Mouse (Mus musculus): ENCODE results near the gene Adamts2.

- TF ChIP-seq POLR2A (IDR thresholded peaks at IDR 0.05; ENCODE audit: low read depth, low read length): no peak
- TF ChIP-seq CTCF (conservative IDR thresholded peaks at IDR 0.05 in 1 of 2, IDR thresholded peaks at IDR 0.05 in 1 of 2; ENCODE audit: low read depth in 2 of 2, low read length in 2 of 2): no peak
- no peak for TF ChIP-seq MAX (IDR thresholded peaks at IDR 0.05; ENCODE audit: low read length)
- no peak for TF ChIP-seq ZNF384 (IDR thresholded peaks at IDR 0.05; ENCODE audit: low read depth, low read length)
- no peak for TF ChIP-seq USF1 (IDR thresholded peaks at IDR 0.05; ENCODE audit: low read depth, low read length)
- no peak for TF ChIP-seq MXI1 (IDR thresholded peaks at IDR 0.05; ENCODE audit: low read depth, low read length)
- no peak for TF ChIP-seq EP300 (IDR thresholded peaks at IDR 0.05; ENCODE audit: low read length)
- TF ChIP-seq JUND (conservative IDR thresholded peaks at IDR 0.05; ENCODE audit: low read depth, low read length): no peak
- TF ChIP-seq CHD1 (IDR thresholded peaks at IDR 0.05; ENCODE audit: low read depth, low read length): no peak
- no peak for TF ChIP-seq CHD2 (IDR thresholded peaks at IDR 0.05; ENCODE audit: low read length)
- no peak for TF ChIP-seq GABPA (IDR thresholded peaks at IDR 0.05; ENCODE audit: insufficient replicate concordance, low read depth, low read length)
- no peak for TF ChIP-seq MEF2A (IDR thresholded peaks at IDR 0.05; ENCODE audit: borderline replicate concordance, low read depth, low read length)
- TF ChIP-seq MYC (IDR thresholded peaks at IDR 0.05; ENCODE audit: low read depth, low read length): no peak
Observed at GRCm38 (mm10) chr11:50671820-50672310, 70.0 kb downstream of the Adamts2 start.

Data from CH12.LX (cell line).